Mouse (Mus musculus): Measurements from ENCODE around the gene Slc37a3. TPM values are rescaled to one million over a fixed set of nuclear protein-coding genes. Genes with fewer than 3 reads are reported as not detected.

Slc37a3 gene
- 56.9 and 57.3 TPM in 2 replicates for polyA plus RNA-seq (2014; fragmentation: Nextera tagmentation; extraction: Ambion mirVana)

DNA sequence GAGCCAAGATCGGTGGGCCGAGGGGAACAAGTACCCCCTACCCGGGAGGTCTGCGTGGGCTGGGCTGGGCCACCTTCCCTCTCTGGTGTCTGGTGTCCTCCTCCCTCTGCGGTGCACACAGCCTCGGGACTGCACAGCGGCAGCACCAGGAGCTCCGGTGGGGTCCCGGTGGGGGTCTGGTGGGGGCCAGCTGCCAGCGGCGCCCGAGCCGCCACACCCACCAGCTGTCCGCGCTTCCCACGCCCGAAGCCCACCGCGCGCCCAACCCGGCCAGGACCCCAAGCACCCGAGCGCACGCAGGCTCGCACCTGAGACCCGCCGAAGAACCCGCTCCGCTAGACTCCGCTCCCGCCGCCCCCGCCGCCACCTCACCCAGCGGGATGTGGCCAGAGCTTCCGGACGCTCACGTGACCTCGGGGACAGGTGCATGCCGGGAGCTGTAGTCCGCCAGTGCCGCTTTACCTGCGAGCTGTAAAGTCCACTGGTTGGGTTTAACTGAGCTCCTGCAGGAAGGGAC, at the start of gene Slc37a3:
TSS of gene Slc37a3 (minus strand) at position 365 of the 517 bp plus-strand sequence.
- H3K9me3 ChIP-seq (ENCODE audit: control insufficient read depth, low read length) = no peaks in the 10 kb centered on the region
- peak within 1 kb of the TSS; percentile 91 for H3K9ac ChIP-seq (ENCODE audit: low read depth, low read length)
- ATAC-seq (ENCODE audit: low read depth) = peak; percentile 92
- H3K4me1 ChIP-seq (ENCODE audit: control insufficient read depth, insufficient read depth, low read length) = peaks cover 18% of the 10 kb centered on the region
- DNase-seq (ENCODE audit: low spot score) = peak; percentile 93
- H3K27ac ChIP-seq (replicated peaks; ENCODE audit: low read depth, low read length) = no peak within 1 kb of the TSS
- H3K36me3 ChIP-seq (ENCODE audit: control insufficient read depth, insufficient read depth, low read length) = peaks cover 10% of the 10 kb centered on the region
- no peaks in the 10 kb centered on the region for H3K27me3 ChIP-seq (replicated peaks; ENCODE audit: control insufficient read depth, insufficient read depth, low read length)
- H3K4me2 ChIP-seq (ENCODE audit: low read depth, low read length) = peak within 1 kb of the TSS; percentile 62
- 0% methylated on average over 26 of the region's 43 CpGs for WGBS
- peak within 1 kb of the TSS; percentile 89 for H3K4me3 ChIP-seq (ENCODE audit: low read depth, low read length)

DNA sequence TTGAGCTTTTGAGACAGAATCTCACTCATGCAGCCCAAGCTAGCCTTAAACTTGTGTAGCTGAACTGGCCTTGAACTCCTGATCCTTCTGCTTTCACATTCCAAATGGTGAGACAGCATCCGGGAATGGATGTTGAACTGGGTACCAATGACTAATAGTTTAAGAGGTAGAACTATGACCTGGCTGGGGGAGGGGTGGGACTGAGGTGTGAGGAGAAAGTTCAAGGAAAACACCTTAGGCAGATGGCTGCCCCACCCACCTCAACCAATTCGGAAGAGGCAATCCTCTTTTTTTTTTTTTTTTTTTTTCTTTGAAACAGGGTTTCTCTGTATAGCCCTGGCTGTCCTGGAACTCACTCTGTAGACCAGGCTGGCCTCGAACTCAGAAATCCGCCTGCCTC, 49.2 kb upstream of the Slc37a3 start:
- ATAC-seq (ENCODE audit: low read depth) = no peak
- Histone ChIP-seq H3K36me3 (ENCODE audit: control insufficient read depth, insufficient read depth, low read length) (no peaks in the 10 kb centered on the region), H3K9me3 (ENCODE audit: control insufficient read depth, low read length) (no peaks in the 10 kb centered on the region), H3K4me1 (ENCODE audit: control insufficient read depth, insufficient read depth, low read length) (no peaks in the 10 kb centered on the region), H3K4me2 (ENCODE audit: low read depth, low read length) (no peak overlapping the region), H3K4me3 (ENCODE audit: low read depth, low read length) (no peak overlapping the region), H3K27me3 (replicated peaks; ENCODE audit: control insufficient read depth, insufficient read depth, low read length) (no peaks in the 10 kb centered on the region; the same call in 1 of the 2 replicates), H3K27ac (replicated peaks; ENCODE audit: low read depth, low read length) (no peak overlapping the region), H3K9ac (ENCODE audit: low read depth, low read length) (no peak overlapping the region)
- DNase-seq (ENCODE audit: low spot score) = no peak
- 90% methylated on average over 4 of the region's 4 CpGs for WGBS

DNA sequence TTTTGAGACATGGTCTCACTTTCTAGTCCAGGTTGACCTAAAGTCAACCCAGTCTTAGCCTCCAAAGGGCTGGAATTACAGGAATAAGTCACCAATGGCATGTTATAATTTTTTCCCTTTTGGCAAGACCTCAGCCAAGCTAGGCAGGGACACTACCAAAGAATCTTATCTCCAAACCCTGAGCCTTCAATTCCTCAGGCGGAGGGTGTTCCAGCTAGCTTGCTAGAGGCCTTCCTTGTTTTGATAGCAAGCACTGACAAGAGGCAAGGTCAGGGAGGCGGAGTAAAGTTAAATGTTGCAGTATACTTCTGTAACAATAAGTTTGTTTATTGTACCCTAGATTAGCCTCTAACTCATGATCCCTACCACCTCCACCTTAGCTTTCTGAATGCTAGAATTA, 47.7 kb upstream of the Slc37a3 start:
- Histone ChIP-seq H3K4me2 (ENCODE audit: low read depth, low read length) (no peak overlapping the region), H3K36me3 (ENCODE audit: control insufficient read depth, insufficient read depth, low read length) (no peaks in the 10 kb centered on the region), H3K9me3 (ENCODE audit: control insufficient read depth, low read length) (no peaks in the 10 kb centered on the region), H3K27ac (replicated peaks; ENCODE audit: low read depth, low read length) (no peak overlapping the region), H3K27me3 (replicated peaks; ENCODE audit: control insufficient read depth, insufficient read depth, low read length) (no peaks in the 10 kb centered on the region; the same call in 1 of the 2 replicates), H3K4me1 (ENCODE audit: control insufficient read depth, insufficient read depth, low read length) (no peaks in the 10 kb centered on the region), H3K4me3 (ENCODE audit: low read depth, low read length) (no peak overlapping the region), H3K9ac (ENCODE audit: low read depth, low read length) (no peak overlapping the region)
- DNase-seq (ENCODE audit: low spot score) = no peak
- 79% methylated on average over 2 of the region's 2 CpGs for WGBS
- no peak for ATAC-seq (ENCODE audit: low read depth)

DNA sequence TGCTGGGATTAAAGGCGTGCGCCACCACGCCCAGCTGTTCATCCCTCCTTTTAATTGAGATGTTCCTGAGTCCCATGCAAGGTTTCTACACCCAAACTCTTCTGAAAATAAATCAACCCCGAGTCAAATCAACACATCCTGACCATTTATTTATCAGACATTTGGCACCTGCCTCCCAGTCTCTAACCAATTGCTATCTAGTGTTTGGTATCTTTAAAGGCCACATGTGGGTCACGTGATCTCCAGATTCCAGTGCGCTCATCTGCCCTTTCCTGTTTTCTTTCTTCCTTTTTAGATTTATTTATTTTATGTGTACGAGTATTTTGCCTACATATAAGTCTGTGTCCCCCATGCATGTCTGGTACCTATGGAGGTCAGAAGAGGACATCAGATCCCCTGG, 46.2 kb upstream of the Slc37a3 start:
- no peaks in the 10 kb centered on the region for H3K36me3 ChIP-seq (ENCODE audit: control insufficient read depth, insufficient read depth, low read length)
- H3K9me3 ChIP-seq (ENCODE audit: control insufficient read depth, low read length) = no peaks in the 10 kb centered on the region
- DNase-seq (ENCODE audit: low spot score) = no peak
- no peak overlapping the region for H3K4me2 ChIP-seq (ENCODE audit: low read depth, low read length)
- H3K27me3 ChIP-seq (replicated peaks; ENCODE audit: control insufficient read depth, insufficient read depth, low read length) = peaks cover 1% of the 10 kb centered on the region
- no peaks in the 10 kb centered on the region for H3K4me1 ChIP-seq (ENCODE audit: control insufficient read depth, insufficient read depth, low read length)
- H3K27ac ChIP-seq (replicated peaks; ENCODE audit: low read depth, low read length) = no peak overlapping the region
- H3K9ac ChIP-seq (ENCODE audit: low read depth, low read length) = no peak overlapping the region
- H3K4me3 ChIP-seq (ENCODE audit: low read depth, low read length) = no peak overlapping the region
- WGBS = 83% methylated on average over 7 of the region's 7 CpGs
- no peak for ATAC-seq (ENCODE audit: low read depth)

DNA sequence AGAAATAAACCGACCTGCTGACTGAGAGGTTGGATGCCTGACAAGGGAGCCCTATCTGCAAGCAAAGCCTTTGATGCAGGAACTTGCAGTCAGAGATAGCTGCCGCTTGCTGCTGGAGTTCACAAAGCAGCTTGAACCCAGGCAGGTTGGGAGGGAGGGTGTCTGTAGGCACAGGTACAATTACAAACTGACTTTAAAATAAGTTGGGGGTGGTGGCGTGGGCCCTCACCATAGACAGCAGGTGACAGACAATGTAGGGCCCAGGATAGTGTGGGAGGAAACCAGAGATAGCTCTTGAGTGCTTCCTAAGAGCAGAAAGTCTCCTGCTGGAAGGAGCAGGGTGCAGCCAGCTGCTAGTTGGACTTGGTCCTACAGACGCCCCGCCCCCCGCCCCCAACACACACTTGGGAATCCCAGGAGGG, 45.7 kb upstream of the Slc37a3 start:
- Histone ChIP-seq H3K9me3 (ENCODE audit: control insufficient read depth, low read length) (no peaks in the 10 kb centered on the region), H3K4me1 (ENCODE audit: control insufficient read depth, insufficient read depth, low read length) (no peaks in the 10 kb centered on the region), H3K9ac (ENCODE audit: low read depth, low read length) (no peak overlapping the region), H3K27me3 (replicated peaks; ENCODE audit: control insufficient read depth, insufficient read depth, low read length) (peaks cover 7% of the 10 kb centered on the region), H3K36me3 (ENCODE audit: control insufficient read depth, insufficient read depth, low read length) (no peaks in the 10 kb centered on the region), H3K4me3 (ENCODE audit: low read depth, low read length) (no peak overlapping the region), H3K27ac (replicated peaks; ENCODE audit: low read depth, low read length) (no peak overlapping the region), H3K4me2 (ENCODE audit: low read depth, low read length) (no peak overlapping the region)
- ATAC-seq (ENCODE audit: low read depth) (no peak), DNase-seq (ENCODE audit: low spot score) (no peak)
- 61% methylated on average over 6 of the region's 6 CpGs for WGBS

DNA sequence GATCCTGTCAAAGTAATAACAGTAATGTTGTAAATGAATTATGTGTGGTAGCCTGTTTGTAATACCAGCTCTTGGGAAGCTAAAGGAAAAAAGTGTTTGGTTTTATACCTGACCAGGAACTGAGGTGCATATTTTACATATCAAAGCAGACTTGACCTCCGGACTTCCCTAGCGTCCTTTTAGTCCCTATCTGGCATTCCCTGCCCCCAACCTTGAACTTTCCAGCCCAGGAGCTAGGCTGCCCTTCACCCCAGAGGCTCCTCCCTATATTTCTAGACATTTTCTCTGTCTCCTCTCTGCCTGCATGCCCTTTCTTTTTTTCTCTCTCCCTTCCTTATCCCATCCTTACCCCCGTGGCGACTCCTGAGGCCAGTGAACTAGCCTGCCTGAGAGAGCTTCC, 43.4 kb upstream of the Slc37a3 start:
- H3K27me3 ChIP-seq (replicated peaks; ENCODE audit: control insufficient read depth, insufficient read depth, low read length) = peaks cover 9% of the 10 kb centered on the region
- H3K4me1 ChIP-seq (ENCODE audit: control insufficient read depth, insufficient read depth, low read length) = no peaks in the 10 kb centered on the region
- DNase-seq (ENCODE audit: low spot score) (no peak), ATAC-seq (ENCODE audit: low read depth) (no peak)
- H3K9me3 ChIP-seq (ENCODE audit: control insufficient read depth, low read length) = no peaks in the 10 kb centered on the region
- no peak overlapping the region for H3K9ac ChIP-seq (ENCODE audit: low read depth, low read length)
- H3K27ac ChIP-seq (replicated peaks; ENCODE audit: low read depth, low read length) = no peak overlapping the region
- WGBS = 55% methylated on average over 4 of the region's 4 CpGs
- no peak overlapping the region for H3K4me3 ChIP-seq (ENCODE audit: low read depth, low read length)
- H3K36me3 ChIP-seq (ENCODE audit: control insufficient read depth, insufficient read depth, low read length) = no peaks in the 10 kb centered on the region
- no peak overlapping the region; the same call in 1 of the 2 replicates for H3K4me2 ChIP-seq (ENCODE audit: low read depth, low read length)

DNA sequence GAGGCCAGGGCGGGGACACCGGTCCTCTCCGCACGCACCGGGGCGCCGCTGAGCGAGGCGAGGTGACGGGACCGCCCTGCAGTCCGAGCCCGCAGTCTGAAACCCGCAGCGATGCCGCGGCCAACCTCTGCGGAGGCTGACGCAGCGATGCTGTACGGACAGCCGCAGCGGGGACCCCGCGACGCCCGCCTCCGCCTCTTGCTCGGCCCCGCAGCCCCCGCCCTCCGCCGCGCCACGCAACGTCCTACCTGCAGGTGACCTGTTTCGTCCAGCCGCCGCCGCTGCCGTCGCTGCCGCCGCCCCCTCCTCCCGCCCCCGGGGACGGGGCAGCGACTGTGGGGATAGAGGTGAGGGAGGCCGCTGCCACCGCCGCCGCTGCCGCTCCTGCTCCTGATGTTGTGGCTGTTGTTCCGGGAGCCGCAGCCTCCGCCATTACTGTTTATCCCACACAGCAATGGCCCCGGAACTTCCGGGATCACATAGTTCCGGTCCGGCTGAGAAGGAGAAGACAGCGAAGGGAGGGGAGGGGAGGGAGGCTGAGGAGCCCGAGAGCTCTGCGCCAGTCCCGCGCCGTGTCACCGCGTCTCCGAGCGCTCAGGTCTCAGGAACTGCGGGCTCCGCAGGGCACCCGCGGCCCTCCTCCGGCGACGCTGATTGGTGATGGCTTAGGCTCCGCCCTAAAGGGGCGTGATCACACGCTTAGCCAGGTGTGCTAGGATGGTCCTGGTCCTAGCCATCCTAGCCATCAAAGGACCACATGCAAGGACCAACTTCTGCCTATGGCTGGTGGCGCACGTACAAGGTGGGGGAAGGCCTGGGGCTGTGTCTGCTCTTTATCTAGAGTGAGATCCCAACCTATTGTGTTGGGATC, 42.6 kb upstream of the Slc37a3 start, which contains the start of gene Mkrn1:
TSS of gene Mkrn1 (minus strand) at position 612 of the 871 bp plus-strand sequence.
- Histone ChIP-seq H3K4me2 (ENCODE audit: low read depth, low read length) (peak within 1 kb of the TSS; percentile 53), H3K36me3 (ENCODE audit: control insufficient read depth, insufficient read depth, low read length) (no peaks in the 10 kb centered on the region), H3K27ac (replicated peaks; ENCODE audit: low read depth, low read length) (peak within 1 kb of the TSS; percentile 75), H3K4me1 (ENCODE audit: control insufficient read depth, insufficient read depth, low read length) (no peaks in the 10 kb centered on the region), H3K4me3 (ENCODE audit: low read depth, low read length) (peak within 1 kb of the TSS; percentile 98), H3K9me3 (ENCODE audit: control insufficient read depth, low read length) (no peaks in the 10 kb centered on the region), H3K27me3 (replicated peaks; ENCODE audit: control insufficient read depth, insufficient read depth, low read length) (peaks cover 9% of the 10 kb centered on the region), H3K9ac (ENCODE audit: low read depth, low read length) (peak within 1 kb of the TSS; percentile 81)
- WGBS = 2% methylated on average over 40 of the region's 82 CpGs
- ATAC-seq (ENCODE audit: low read depth) (peak; percentile 96), DNase-seq (ENCODE audit: low spot score) (peak; percentile 88)

DNA sequence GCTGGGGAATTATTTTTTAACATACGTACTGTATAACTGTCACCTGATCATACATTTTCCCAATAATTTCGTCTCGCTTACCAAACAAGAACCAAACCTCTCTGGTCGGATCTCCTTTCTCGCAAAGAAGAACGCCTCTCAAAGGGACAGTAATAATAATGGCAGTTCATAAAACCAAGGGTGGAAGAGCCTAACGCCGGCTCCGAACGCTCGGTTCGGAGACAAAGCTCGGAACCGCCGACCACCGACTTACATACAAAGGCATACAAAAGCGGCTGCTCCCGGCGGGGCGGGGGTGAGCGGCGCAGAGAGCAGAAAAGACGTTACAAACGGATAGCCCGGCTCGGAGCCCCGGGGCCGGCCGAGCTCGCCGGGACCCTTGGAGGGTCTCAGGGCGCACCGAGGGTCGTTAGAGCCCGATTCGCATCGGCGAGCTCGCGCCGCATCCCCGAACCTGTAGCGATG, 41.9 kb upstream of the Slc37a3 start:
- ATAC-seq (ENCODE audit: low read depth) (no peak), DNase-seq (ENCODE audit: low spot score) (peak; percentile 41)
- H3K4me3 ChIP-seq (ENCODE audit: low read depth, low read length) = peak overlapping the region; percentile 98
- no peaks in the 10 kb centered on the region for H3K4me1 ChIP-seq (ENCODE audit: control insufficient read depth, insufficient read depth, low read length)
- H3K36me3 ChIP-seq (ENCODE audit: control insufficient read depth, insufficient read depth, low read length) = no peaks in the 10 kb centered on the region
- H3K9ac ChIP-seq (ENCODE audit: low read depth, low read length) = peak overlapping the region; percentile 81
- under 1% methylated on average over 35 of the region's 43 CpGs for WGBS
- no peaks in the 10 kb centered on the region for H3K9me3 ChIP-seq (ENCODE audit: control insufficient read depth, low read length)
- H3K4me2 ChIP-seq (ENCODE audit: low read depth, low read length) = peak overlapping the region; percentile 53
- H3K27ac ChIP-seq (replicated peaks; ENCODE audit: low read depth, low read length) = peak overlapping the region; percentile 75; the same call in 1 of the 2 replicates
- H3K27me3 ChIP-seq (replicated peaks; ENCODE audit: control insufficient read depth, insufficient read depth, low read length) = peaks cover 9% of the 10 kb centered on the region

All from embryonic facial prominence, embryonic 14.5 days (tissue).